Mouse (Mus musculus) CH12.LX (cell line): ENCODE measurements around the gene Boc.

Experiments
- CHD2 ChIP-seq: IDR thresholded peaks from 2 replicates; pipeline ENCODE4 v1.6.1; 2011; ENCODE audit warnings: low read length, improper control_type of control experiment
- CTCF ChIP-seq, 2 experiments: IDR thresholded peaks in 1 of 2; conservative IDR thresholded peaks in 1 of 2; 2 replicates each; pipeline ENCODE4 v1.5.1; 2011 to 2012; ENCODE audit warnings: low read depth in 2 of 2, low read length in 2 of 2, improper control_type of control experiment in 1 of 2, inconsistent platforms in 1 of 2, mild to moderate bottlenecking in 1 of 2, moderate library complexity in 1 of 2
- EP300 ChIP-seq: IDR thresholded peaks from 2 replicates; pipeline ENCODE4 v1.6.1; 2011; ENCODE audit warnings: low read length, improper control_type of control experiment
- ETS1 ChIP-seq: conservative IDR thresholded peaks from 2 replicates; pipeline ENCODE4 v1.6.1; 2012; ENCODE audit warnings: low read depth, mild to moderate bottlenecking, inconsistent platforms, low read length, improper control_type of control experiment, moderate library complexity
- KAT2A ChIP-seq: IDR thresholded peaks from 2 replicates; pipeline ENCODE4 v1.6.1; 2012; ENCODE audit warnings: low read length, improper control_type of control experiment, inconsistent platforms; ENCODE audit not compliant: insufficient replicate concordance
- MAFK ChIP-seq: IDR thresholded peaks from 2 replicates; pipeline ENCODE4 v1.6.1; 2011; ENCODE audit warnings: low read length, improper control_type of control experiment; ENCODE audit not compliant: insufficient replicate concordance
- MAX ChIP-seq: IDR thresholded peaks from 2 replicates; pipeline ENCODE4 v1.6.1; 2011; ENCODE audit warnings: low read length, improper control_type of control experiment
- MAZ ChIP-seq: IDR thresholded peaks from 2 replicates; pipeline ENCODE4 v1.6.1; 2012; ENCODE audit warnings: low read depth, mild to moderate bottlenecking, inconsistent platforms, low read length, improper control_type of control experiment, moderate library complexity
- MYC ChIP-seq: IDR thresholded peaks from 2 replicates; pipeline ENCODE4 v1.6.1; 2011; ENCODE audit warnings: low read depth, mild to moderate bottlenecking, improper control_type of control experiment, low read length
- POLR2A ChIP-seq: IDR thresholded peaks from 2 replicates; pipeline ENCODE4 v1.6.1; 2011; ENCODE audit warnings: low read depth, mild to moderate bottlenecking, improper control_type of control experiment, low read length
- RAD21 ChIP-seq: IDR thresholded peaks from 2 replicates; pipeline ENCODE4 v1.6.1; 2011; ENCODE audit warnings: low read depth, mild to moderate bottlenecking, low read length, improper control_type of control experiment, moderate library complexity
- SMC3 ChIP-seq: IDR thresholded peaks from 2 replicates; pipeline ENCODE4 v1.6.1; 2011; ENCODE audit warnings: low read depth, low read length, improper control_type of control experiment
- USF1 ChIP-seq: IDR thresholded peaks from 2 replicates; pipeline ENCODE4 v1.6.1; 2014; ENCODE audit warnings: low read depth, mild to moderate bottlenecking, inconsistent platforms, low read length, improper control_type of control experiment
- ZC3H11A ChIP-seq: IDR thresholded peaks from 2 replicates; pipeline ENCODE4 v1.6.1; 2012; ENCODE audit warnings: low read depth, mild to moderate bottlenecking, inconsistent platforms, low read length, improper control_type of control experiment

DNA sequence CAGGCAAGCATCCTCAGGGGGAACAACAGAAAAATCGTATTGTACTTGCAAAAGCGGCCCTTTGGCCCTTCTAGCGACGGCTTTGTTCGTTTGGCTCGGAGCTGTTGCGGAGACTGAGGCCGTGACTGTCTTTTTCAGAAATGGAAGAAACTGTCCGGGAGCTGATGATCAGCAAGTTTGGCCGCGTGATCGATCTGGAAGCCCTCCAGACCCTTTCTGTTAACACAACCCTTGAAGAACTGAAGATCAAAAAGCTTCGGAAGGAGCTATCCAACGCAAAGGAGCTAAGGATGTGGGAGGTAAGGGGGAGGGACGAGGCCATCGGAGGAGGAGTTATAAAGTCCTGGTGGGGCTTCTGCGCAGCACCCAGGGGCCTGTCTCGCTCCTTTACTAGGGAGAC is 79.9 kb downstream of the Boc start:
- TF ChIP-seq CTCF (conservative IDR thresholded peaks at IDR 0.05 in 1 of 2, IDR thresholded peaks at IDR 0.05 in 1 of 2; ENCODE audit: low read depth in 2 of 2, low read length in 2 of 2) = no peak
- no peak for TF ChIP-seq RAD21
- no peak for TF ChIP-seq MAFK
- no peak for TF ChIP-seq ZC3H11A
- no peak for TF ChIP-seq MYC
- TF ChIP-seq POLR2A = no peak
- no peak for TF ChIP-seq MAZ
- no peak for TF ChIP-seq KAT2A
- no peak for TF ChIP-seq EP300
- no peak for TF ChIP-seq USF1
- no peak for TF ChIP-seq CHD2
- TF ChIP-seq SMC3 = no peak
- TF ChIP-seq MAX = no peak
- no peak for TF ChIP-seq ETS1
